Mouse (Mus musculus) cerebellum, adult 18-20 months (tissue): ENCODE measurements around the gene Slc17a1.
A peak's percentile ranks its signal among the peaks of the same experiment; 100 is the strongest.

ENCODE experiments used
- DNase-seq, 2 experiments: peaks; one replicate each; pipeline ENCODE4 v3.0.0; 2021

Slc17a1 gene

DNA sequence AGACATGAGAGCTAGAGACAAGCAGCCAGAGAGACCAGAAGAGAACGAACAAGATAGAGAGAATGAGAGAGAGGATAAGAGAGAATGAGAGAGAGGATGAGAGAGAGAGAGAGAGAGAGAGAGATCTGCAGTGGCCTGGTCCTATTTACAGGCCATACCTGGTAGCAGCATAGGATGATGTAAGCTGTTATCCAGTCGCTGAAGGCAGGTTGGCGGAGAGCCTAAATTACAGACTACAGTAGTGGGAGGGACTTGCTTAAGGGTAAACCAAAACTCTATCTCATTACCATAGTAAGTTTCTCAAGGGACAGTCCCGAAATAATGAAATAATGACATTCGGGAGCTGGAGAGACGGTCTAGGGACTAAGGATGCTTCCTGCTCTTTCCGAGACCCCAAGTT is at the start of gene Slc17a1:
Slc17a1 (plus strand) TSS at position 346 of the 400 bp plus-strand sequence.
- DNase-seq, result no peak

- DNase-seq, result no peak
Observed at GRCm38 (mm10) chr13:23820179-23820940, 47.2 kb upstream of the Slc17a1 start.

- DNase-seq, result no peak
Observed at GRCm38 (mm10) chr13:23822213-23822612, 45.3 kb upstream of the Slc17a1 start.

- no peak for DNase-seq
Observed at GRCm38 (mm10) chr13:23826606-23827005, 40.9 kb upstream of the Slc17a1 start.

DNA sequence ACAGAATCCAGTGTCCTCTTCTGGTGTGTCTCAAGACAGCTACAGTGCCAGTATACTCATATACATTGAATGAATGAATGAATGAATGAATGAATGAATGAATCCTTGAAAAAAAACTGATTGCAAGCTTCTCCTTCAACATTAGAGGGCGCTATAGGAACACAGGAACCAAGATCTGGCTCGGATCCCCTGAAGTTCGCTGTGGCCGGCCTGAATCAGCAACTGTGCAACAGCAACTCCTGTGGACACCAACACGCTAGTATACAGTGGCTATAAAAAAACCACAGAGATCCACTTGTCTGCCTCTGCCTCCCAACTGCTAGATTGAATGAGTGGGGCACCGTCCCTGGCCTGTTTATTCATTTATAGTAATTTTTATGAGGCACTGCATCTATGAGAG is 34.5 kb upstream of the Slc17a1 start:
- peak in 1 of 2 experiments; percentile 1 for DNase-seq

DNA sequence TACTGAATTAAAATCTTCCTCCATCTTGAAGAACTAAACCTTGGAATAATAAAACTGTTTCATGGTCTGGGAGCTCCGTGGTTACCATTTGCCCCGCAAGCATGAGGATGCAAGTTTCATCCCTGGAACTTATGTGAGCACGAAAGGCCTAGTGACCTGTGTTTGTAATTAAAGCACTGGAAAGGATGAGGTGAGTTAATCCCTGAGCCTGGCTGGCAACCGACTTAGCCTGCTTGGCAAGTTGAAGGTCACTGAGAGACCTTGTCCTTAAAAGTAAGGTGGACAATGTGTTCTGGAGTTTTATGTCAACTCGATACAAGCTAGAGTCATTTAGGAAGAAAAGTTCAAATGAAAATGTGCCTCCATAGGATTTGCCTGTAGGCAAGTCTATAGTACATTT is 32.7 kb upstream of the Slc17a1 start:
- DNase-seq, result no peak

GRCm38 (mm10) chr13:23836630-23837029 is 30.9 kb upstream of the Slc17a1 start:
- DNase-seq, result no peak

- DNase-seq, result no peak
Observed at GRCm38 (mm10) chr13:23839308-23839707, 28.2 kb upstream of the Slc17a1 start, which contains the start of gene Slc17a3. TSS of gene Slc17a3 (plus strand) at chr13:23839434.

DNA sequence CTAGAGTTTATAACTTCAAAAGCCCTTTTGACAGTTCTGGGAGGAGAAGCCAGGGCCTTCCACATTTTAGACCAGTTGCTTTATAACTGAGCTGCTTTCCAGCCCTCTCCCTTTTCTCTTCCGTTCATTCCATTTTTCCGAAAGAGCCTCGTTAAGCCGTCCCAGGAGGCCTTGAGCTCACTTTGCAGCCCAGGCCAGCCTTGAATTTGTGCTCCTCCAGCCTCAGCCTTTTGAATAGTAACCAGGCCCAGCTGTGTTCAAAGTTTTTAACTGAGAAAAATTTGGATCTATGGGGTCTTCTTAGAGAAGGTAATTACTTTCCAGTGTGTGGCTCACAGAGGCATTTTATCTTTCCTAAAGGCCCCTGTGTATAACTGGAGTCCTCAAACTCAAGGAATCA is 21.7 kb upstream of the Slc17a1 start:
- no peak for DNase-seq

DNA sequence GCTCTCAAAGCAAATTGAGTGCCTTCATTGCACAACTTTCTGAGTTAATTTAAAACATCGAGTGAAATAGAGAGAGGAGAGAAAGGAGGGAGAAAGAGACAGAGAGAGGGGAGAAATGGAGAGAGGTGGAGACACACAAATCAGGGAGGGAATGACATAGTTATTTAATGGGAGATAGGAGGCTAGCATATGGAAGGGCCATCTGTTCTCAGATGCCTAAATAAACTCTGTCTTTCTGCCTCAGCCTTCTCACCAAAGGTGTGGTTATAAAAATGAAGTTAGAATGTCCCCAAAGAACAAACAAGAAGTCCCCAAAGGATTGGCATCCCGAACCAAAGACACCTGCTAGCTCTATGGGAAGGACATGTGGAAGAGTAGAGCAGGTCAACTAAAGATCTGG is 18.3 kb upstream of the Slc17a1 start:
- no peak for DNase-seq

GRCm38 (mm10) chr13:23856401-23856800 is 11.1 kb upstream of the Slc17a1 start:
- no peak for DNase-seq

GRCm38 (mm10) chr13:23861815-23862214 is 5.7 kb upstream of the Slc17a1 start:
- DNase-seq, result no peak

DNA sequence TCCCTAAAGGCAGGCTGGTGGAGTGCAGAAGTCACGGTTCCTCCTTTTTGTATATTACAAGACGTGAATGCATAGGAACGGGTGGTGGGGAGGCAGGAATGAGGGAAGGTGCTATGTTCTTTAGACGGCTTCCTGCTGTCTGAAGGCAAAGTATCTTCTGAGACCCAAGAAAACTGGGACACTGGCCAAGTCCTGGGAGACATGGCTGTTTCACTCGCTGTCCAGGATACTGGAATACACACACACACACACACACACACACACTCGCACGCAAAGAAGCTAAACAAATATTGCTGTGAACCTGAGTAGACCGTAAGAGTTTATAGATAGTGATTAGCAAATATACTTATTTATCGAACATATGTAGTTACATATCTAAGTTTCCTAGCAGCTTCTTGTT is 2.8 kb upstream of the Slc17a1 start:
- DNase-seq, result no peak

DNA sequence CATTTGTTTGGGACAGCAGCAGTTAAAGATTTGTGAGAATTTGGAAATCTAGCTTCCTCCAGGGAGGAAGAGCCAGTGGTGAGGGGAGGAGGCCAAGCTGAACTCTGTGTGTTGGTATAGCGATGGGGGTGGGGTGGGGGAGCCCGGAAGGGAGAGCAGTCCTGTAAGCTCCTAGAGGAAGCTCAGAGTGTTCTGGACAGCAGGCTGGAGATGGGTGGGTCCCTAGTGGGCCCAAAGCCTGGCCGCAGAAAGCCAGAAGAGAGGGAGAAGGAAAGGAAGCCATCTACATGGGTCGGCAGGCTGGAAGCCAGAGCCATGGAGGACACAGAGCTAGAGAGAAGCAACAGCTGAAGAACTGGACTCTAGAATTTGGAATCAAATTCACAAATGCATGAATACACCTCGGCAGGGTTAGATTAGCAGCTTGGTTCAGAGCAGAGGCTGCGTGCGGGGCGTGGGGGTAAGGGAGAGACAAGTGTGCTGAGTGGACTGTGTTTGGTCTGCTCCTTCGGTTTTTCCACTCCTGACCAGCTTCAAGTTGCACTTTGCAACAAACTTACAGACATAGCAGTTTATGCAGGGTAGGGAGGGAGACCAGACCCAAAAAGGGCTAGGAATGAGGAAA is 1.4 kb upstream of the Slc17a1 start:
- DNase-seq, result no peak

GRCm38 (mm10) chr13:23867000-23867399 is 550 bp upstream of the Slc17a1 start:
- DNase-seq, result no peak

- no peak for DNase-seq
Observed at GRCm38 (mm10) chr13:23868790-23869533, 1.4 kb downstream of the Slc17a1 start.

- DNase-seq, result no peak
Observed at GRCm38 (mm10) chr13:23869996-23870395, 2.4 kb downstream of the Slc17a1 start.

GRCm38 (mm10) chr13:23873141-23873540 is 5.6 kb downstream of the Slc17a1 start:
- no peak for DNase-seq

DNA sequence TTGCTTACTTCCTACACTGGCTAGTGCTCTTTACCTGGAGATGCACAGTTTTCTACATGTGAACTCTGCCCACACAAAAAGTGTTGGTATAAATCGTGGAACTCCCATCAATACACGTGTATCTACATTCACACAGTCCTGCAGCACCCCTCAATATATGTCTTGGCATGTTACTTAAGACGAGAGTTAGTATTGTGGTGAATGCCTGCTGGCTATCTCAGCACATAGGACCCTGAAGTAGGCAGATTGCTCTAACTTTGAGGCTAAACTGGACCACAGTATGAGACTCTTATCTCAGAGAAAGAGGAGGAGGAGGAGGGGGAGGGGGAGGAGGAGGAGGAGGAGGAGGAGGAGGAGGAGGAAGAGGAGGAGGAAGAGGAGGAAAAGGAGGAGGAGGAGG is 11.6 kb downstream of the Slc17a1 start:
- DNase-seq, result no peak

GRCm38 (mm10) chr13:23879636-23880035 is 12.1 kb downstream of the Slc17a1 start:
- no peak for DNase-seq

- no peak for DNase-seq
Observed at GRCm38 (mm10) chr13:23885540-23885939, 18.0 kb downstream of the Slc17a1 start.

GRCm38 (mm10) chr13:23887026-23887725 is 19.6 kb downstream of the Slc17a1 start:
- no peak for DNase-seq

- no peak for DNase-seq
Observed at GRCm38 (mm10) chr13:23889011-23889605, 21.6 kb downstream of the Slc17a1 start.
